Mouse (Mus musculus) inflammation-experienced regulatory T-cells, adult 6 months (primary cell): Measurements from ENCODE around the gene Aarsd1. TPM values are rescaled to one million over a fixed set of nuclear protein-coding genes. Genes with fewer than 3 reads are reported as not detected.

Experiments
- ATAC-seq: one replicate; pipeline ENCODE4 v1.8.0; 2017
- polyA plus RNA-seq, 3 experiments: library from polyadenylated mRNA; unstranded; fragments of 100-300 nt; shearing (Covaris generic); gene quantifications; one replicate each; pipeline ENCODE4 v1.2.1; 2017

Gene Aarsd1
- polyA plus RNA-seq, 3 experiments from 2014 or later, result 34.2 to 43.2 (median 40.5) TPM

DNA sequence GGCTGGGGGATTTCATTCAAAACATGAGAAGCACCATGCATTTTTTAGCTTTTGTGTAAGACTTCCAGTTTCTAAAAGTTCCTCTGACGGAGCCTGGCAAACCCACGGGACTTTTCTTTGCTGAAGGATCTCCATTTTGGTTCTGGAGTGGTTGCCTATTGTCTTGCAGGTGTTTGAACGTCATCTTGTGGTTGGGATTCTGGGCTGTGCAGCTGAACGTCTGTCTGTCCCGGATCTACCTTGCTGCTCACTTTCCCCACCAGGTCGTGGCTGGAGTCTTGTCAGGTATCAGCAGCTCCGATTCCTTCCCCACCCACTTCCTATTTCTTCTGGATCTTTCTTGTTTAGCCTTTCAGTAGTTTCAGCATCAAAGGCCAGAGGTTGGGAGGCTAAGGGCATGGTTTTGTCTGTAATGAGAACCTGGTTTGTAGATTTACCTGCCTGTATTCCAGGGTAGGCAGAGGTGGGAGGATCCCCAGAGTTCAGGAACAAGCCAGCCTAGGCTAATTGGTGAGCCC, 42.9 kb downstream of the Aarsd1 start:
- no peak for ATAC-seq

GRCm38 (mm10) chr11:101370141-101370540, 47.3 kb downstream of the Aarsd1 start:
- no peak for ATAC-seq

GRCm38 (mm10) chr11:101367326-101367935, 50.0 kb downstream of the Aarsd1 start, which contains the start of gene G6pc:
TSS of gene G6pc (plus strand) at chr11:101367561.
- ATAC-seq, result no peak

DNA sequence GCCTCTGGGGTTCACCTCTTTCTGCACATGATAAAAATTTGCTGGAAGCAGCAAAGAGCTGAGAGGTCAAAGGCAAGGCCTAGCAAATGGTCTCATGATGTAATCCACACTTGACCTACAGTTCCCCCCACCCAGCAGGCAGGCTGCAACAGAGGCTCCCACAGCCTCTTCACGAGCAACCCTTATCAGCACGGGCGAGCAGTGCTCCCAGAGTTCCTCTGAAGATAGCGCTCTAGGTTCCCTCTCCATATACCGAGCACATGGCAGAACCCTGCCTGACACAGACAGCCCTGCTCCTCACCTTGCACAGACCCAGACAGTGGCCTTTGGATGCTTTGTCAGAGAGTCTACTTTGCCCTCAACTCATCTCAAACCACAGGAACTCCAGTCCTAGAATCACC, 52.9 kb downstream of the Aarsd1 start:
- no peak for ATAC-seq

- no peak for ATAC-seq
Observed at GRCm38 (mm10) chr11:101360651-101361113, 56.7 kb downstream of the Aarsd1 start.

DNA sequence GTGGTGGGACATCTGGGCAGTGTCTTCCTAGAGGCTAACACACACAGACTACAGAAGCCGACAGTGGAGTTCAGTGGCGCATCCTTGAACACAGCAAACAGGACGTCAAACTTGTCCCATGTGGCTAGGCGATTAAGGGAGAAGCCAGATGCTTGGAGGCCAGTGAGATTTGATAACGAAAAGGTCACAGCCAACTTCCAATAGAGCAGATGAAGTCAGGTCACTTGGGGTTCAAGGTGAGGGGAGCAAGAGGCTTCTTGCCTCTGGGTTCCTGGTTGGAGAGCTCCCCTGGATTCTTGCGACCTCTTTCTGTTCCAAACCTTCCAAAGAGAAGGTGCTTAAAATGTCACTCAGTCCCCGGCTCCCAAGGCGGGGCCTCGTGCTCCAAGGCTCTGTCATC, 57.6 kb downstream of the Aarsd1 start:
- ATAC-seq, result no peak

DNA sequence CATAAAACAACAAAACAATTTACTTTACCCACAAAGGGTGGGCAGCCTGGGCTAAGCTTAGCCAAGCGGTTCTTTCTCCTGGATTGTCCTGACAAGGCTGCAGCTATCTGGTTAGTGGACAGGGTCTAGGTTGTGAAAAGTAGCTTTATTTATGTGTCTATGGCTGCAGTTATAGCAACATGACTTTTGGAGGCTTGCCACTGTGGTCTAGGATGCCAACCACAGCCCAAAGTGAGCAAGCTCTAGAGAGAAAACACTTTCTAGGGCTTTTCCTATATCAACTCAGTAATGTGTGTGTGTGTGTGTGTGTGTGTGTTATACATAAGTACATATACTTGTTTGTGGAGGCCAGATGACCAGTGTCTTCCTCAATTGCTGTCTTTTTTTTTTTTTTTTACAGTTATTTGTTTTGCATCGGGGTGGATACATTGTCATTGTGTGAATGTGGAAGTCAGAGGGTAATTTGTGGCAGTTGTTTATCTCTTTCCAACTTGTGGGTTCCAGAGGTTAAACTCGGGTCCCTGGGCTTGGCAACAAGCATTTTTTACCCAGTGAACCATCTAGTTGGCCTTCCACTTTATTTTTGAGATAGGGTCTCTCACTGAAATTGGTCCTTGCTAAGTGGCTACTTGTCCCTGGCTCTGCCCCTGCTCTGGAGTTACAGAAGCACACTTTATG, 59.8 kb downstream of the Aarsd1 start:
- no peak for ATAC-seq

Other genes starting within 250 kb of the Aarsd1 start
- under 1 TPM in 2 of 3 experiments, not detected in 1; 0.09 to 0.15 TPM for gene Cntnap1, start 247.1 kb downstream of the Aarsd1 start, polyA plus RNA-seq
- gene Plekhh3, start 246.3 kb downstream of the Aarsd1 start, polyA plus RNA-seq, result not detected
- under 1 TPM in 2 of 3 experiments, not detected in 1; 0.33 to 0.55 TPM for gene Ccr10, start 242.2 kb downstream of the Aarsd1 start, polyA plus RNA-seq
- gene Ezh1, start 191.2 kb downstream of the Aarsd1 start, polyA plus RNA-seq, result 10 to 100 TPM; 38.0 to 70.6 (median 62.7) TPM
- gene Ramp2, start 171.6 kb downstream of the Aarsd1 start, polyA plus RNA-seq, result not detected
- gene Vps25, start 163.9 kb downstream of the Aarsd1 start, polyA plus RNA-seq, result 100 to 1,000 TPM; 134 to 144 (median 138) TPM
- 1 to 10 TPM in 1 of 3 experiments, under 1 TPM in 1, not detected in 1; 0.75 to 2.9 TPM for gene Wnk4, start 157.0 kb downstream of the Aarsd1 start, polyA plus RNA-seq
- gene Cntd1, start 138.6 kb downstream of the Aarsd1 start, polyA plus RNA-seq, result 1 to 10 TPM in 1 of 3 experiments, under 1 TPM in 2; 0.63 to 1.2 (median 0.71) TPM
- 100 to 1,000 TPM; 129 to 132 (median 131) TPM for gene Coa3, start 138.5 kb downstream of the Aarsd1 start, polyA plus RNA-seq
- 10 to 100 TPM; 62.1 to 87.3 (median 74.1) TPM for gene Becn1, start 115.3 kb downstream of the Aarsd1 start, polyA plus RNA-seq
- 10 to 100 TPM; 25.8 to 37.6 (median 36.8) TPM for gene Psme3, start 101.4 kb downstream of the Aarsd1 start, polyA plus RNA-seq
- 10 to 100 TPM in 1 of 3 experiments, 1 to 10 TPM in 2; 2.5 to 12.3 (median 4.9) TPM for gene Aoc2, start 92.6 kb downstream of the Aarsd1 start, polyA plus RNA-seq
- not detected for gene Aoc3, start 87.0 kb downstream of the Aarsd1 start, polyA plus RNA-seq
- gene G6pc, start 50.1 kb downstream of the Aarsd1 start, polyA plus RNA-seq, result not detected
- gene Gm27029, start 7.2 kb upstream of the Aarsd1 start, polyA plus RNA-seq, result 1 to 10 TPM in 1 of 3 experiments, under 1 TPM in 2; 0.46 to 1.3 (median 0.57) TPM
- 1 to 10 TPM; 6.7 to 7.2 (median 6.9) TPM for gene Rundc1, start 7.5 kb upstream of the Aarsd1 start, polyA plus RNA-seq
- gene Ptges3l, start 7.7 kb upstream of the Aarsd1 start, polyA plus RNA-seq, result 1 to 10 TPM; 1.6 to 2.2 (median 2.1) TPM
- gene Rpl27, start 24.7 kb upstream of the Aarsd1 start, polyA plus RNA-seq, result 100 to 1,000 TPM; 523 to 733 (median 603) TPM
- gene Ifi35, start 30.8 kb upstream of the Aarsd1 start, polyA plus RNA-seq, result 100 to 1,000 TPM; 143 to 171 (median 153) TPM
- gene Rnd2, start 47.4 kb upstream of the Aarsd1 start, polyA plus RNA-seq, result not detected
- gene Vat1, start 48.6 kb upstream of the Aarsd1 start, polyA plus RNA-seq, result 1 to 10 TPM; 1.7 to 2.5 (median 1.9) TPM
- gene Brca1, start 134.3 kb upstream of the Aarsd1 start, polyA plus RNA-seq, result 10 to 100 TPM in 1 of 3 experiments, 1 to 10 TPM in 2; 2.8 to 13.3 (median 3.8) TPM
- gene Nbr1, start 134.5 kb upstream of the Aarsd1 start, polyA plus RNA-seq, result 10 to 100 TPM; 53.2 to 76.6 (median 56.5) TPM
- 10 to 100 TPM; 15.6 to 19.0 (median 16.8) TPM for gene Tmem106a, start 164.6 kb upstream of the Aarsd1 start, polyA plus RNA-seq
- under 1 TPM in 2 of 3 experiments, not detected in 1; 0.49 to 0.62 TPM for gene Gm11634, start 181.6 kb upstream of the Aarsd1 start, polyA plus RNA-seq
- gene Rdm1, start 209.6 kb upstream of the Aarsd1 start, polyA plus RNA-seq, result 10 to 100 TPM; 74.3 to 80.3 (median 78.1) TPM
- gene Arl4d, start 247.9 kb upstream of the Aarsd1 start, polyA plus RNA-seq, result 1 to 10 TPM in 1 of 3 experiments, under 1 TPM in 1, not detected in 1; 0.40 to 1.6 TPM